Mouse (Mus musculus) c-Kit-positive CD71-positive TER-119-positive erythroid progenitor cells, embryonic 14.5 days (primary cell): ENCODE data around the gene Gramd1b.

ENCODE experiments used
- DNase-seq: peaks from one replicate; pipeline ENCODE4 v3.0.0-alpha.2; 2013; ENCODE audit warnings: low spot score

The Gramd1b gene

DNA sequence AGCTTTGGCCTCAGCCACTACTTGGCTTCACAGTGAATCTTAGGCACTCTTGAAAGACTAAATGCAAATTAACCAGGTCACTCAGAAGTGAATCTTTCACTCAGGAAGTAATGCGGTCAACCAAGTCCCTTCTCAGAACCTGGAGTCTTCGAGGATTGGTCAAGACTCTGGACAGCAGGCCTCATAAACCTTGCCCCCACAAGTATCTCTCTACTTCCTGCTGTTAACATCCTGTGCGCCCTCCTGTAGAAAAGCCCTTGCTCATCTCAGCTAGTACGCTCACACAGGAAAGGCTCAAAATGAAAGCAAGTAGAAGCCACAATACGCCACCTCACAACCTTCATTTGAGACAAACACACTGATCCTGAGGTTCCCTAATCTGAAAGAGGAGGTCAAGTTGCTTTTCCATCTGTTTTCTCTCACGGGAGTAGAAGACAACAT, 107.7 kb downstream of the Gramd1b start:
- DNase-seq, result no peak

DNA sequence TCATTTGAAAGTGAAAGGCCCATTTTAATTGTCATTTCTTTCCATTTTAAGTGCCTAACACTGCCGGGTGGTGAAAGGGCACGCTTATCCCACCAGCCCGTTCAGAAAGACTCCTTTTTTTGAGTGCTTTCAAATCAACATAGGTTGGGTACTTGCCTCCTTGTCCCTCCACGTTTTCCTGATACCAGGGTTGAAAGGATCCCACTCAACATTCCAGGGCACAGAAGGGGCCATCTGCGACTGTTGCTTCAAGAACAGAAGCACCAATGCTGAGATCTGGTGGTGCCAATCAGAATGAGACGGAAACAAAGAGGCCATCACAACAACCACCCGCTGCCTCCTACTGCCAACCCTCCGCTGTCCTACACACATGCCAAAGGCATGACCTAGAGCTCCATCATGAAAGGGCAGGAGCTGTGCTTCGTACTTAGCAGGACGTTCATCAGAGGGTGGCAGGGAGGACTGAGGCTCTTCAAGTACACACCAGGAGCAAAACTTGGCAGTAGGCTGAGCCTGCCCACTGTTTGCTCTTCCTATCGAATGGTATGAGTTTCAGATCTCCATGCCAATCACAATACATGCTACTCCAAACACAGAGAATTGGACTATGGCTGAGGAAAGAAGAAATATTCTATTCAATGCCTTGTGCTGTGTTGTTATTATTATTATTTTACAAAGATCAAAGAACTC, 108.7 kb downstream of the Gramd1b start:
- no peak for DNase-seq

DNA sequence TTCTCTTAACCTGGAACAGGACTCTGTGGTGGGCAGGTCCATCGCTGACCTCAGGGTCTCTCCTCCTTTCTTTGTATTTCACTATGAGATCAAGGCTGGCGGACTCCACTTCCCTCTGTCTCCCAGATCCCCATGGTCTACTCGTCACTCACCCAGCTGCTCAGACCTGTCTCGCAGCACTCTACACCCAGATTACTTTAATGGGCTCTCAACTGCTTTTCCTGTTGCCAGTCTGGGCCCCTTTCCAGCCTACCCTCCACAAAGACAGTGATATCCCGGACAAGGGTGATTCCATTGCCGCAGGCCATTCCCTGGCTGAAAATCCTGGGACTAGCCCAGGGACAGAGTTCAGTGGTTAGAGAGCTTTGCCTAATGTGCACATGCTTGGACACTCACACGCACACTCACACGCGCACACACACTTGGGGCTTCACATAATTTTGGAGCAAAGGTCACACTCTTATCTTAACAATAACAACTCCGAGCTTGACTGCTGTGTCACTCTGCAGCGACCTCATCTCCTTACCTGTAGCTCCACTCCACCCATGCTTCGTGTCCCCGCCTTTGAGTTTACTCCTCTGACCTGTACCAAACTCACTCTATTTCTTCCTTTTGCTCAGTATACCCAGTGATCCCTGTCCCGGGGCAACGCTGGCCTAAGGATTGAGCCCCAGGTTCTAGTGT, 110.4 kb downstream of the Gramd1b start:
- no peak for DNase-seq

DNA sequence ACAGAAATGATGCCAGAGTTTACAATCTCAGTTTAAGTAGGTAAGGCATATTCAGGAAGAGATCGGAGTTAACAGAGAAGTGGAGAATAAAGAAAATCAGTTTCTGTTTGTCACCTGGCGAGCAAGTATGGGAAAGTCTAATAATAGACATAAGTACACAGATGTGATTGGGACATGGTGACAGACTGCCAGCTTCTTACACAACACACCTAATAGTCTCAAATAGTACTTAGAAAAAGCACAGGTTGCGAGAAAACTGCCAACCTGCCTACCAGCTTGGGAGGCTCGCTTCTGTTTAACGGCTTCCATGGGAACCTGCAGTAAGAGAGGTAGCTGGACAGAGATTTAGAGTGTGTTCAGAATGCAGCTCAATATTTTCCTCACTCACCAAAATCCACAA, 112.4 kb downstream of the Gramd1b start:
- DNase-seq, result no peak

DNA sequence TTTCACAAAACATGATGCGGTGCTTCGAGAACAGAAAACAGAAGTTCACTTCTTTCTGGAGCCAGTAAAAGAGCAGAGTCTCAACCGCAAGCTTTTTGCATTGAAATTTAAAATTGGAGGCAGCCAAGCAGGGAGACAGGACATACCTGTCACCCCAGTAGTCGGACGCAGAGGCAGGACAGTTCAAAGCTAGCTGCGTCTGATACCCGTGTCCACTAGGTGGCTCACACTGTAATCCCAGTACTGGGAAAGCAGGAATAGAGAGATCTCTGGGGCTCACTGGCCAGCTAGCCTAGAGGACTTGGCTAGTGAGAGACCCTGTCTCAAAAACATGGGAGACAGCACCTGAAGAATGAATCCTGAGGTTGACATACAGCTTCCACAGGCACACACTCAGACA, 115.0 kb downstream of the Gramd1b start:
- DNase-seq, result peak; percentile 11

DNA sequence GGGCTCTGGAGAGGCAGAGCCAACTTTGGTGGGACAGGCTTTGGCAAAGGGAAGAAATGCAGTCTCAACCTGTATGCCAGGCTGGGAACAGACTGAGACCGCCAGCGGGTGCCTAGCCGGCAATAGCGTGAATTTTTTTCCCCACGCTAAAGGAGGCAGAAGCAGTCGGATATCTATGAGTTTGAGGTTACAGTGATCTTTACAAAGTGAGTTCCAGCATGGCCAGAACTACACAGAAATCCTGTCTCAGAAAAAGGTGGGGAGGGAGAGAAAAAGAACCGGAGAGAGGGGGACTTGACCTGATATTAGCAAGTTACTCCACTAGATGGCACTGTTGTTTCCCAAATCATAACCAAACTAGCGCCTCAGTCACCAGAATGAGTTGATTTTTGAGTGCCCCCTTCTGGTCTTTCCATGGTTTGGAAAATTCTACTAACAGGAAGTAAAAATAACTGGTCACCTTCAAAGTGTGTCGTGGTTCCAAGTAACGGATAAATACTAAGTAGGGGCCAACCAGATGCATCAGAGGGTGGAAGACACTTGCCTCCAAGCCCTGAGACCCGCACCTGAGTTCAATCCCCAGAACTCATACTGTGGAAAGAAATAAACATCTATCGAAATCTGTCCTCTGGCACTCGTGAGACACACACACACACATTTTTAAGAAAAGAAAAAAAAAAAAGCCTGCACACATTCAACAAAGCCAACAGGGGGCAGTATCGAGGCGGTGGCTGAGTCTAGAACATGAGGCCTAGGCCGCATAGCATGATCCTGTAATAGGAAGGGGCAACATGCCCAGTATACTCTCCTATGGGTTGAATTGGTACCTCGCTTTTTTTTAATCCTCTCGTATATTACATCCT, 116.0 kb downstream of the Gramd1b start:
- DNase-seq, result peak; percentile 76

DNA sequence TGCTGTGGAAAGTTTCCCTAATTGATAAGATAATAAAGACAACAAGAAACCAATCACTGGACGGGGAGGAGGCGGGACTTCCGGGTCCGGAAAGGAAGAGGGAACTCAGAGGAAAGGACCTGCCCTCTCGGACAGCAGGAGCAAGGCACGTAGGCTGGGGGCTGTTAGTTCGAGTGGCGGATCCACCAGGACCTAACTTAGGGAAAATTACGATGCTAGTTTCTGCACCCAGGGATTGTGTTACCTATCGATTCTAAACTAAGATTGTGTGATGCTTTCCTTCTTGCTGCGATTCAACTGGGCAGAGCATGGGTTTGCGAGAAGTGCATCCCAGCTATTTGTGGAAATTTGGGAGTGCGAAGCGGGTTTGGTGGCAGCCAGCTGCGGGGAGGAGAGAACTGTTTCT, 116.7 kb downstream of the Gramd1b start:
- DNase-seq, result peak; percentile 58

DNA sequence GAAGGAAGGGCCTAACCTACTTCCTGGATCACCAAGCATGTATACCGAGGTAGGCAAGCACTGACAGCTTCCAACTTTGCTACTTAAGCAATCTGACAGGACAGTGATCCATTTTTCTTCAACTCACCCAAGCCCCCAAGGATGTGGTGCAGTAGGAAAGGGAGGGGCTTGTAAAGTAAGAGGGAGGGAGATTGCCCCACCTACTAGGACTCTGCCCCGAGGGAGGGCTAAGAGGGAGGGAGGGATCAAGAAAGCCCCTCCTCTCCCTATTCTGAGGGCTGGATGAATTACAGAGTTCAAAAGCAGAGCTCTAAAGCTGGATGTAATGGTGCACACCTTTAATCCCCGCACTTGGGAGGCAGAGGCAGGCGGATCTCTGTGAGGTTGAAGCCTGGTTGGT, 117.6 kb downstream of the Gramd1b start:
- DNase-seq, result no peak

DNA sequence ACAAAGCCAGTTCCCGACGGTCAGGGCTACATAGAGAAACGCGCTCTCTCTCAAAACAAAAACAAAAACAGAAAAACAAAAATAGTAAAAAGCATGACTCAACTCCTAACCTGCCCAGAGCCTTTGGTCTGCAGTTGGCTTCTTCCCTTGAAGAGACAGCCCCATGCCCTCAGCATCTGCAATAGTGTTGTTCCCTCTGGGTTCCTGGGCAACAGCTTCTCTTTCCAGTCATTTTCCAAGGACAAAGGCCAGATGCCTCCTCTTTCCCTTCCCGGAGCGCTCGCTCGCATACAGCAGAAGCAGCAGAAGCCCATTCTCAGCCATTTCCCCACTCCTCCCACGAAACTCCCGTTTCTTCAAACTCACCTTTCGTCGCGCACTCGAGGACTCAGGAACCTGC, 118.3 kb downstream of the Gramd1b start:
- DNase-seq, result no peak

DNA sequence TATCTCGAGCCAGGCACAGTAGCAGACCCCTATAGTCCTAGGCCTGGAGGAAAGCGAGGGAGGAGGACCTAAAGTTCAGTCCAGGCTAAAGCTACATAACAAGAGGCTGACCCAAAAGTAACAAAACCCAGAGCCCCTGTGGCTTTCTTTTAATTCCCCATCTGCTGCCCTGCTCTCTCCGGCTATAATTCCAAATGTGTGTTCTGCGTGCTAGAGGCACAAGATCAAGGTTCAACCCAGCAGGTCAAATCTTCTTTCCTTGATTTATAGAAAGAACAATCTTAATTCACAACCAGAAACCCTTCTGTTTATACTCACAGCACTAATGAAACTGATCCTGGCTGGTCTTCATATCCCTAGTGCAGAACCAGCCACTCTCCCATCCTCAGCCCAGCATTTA, 118.9 kb downstream of the Gramd1b start:
- DNase-seq, result no peak

DNA sequence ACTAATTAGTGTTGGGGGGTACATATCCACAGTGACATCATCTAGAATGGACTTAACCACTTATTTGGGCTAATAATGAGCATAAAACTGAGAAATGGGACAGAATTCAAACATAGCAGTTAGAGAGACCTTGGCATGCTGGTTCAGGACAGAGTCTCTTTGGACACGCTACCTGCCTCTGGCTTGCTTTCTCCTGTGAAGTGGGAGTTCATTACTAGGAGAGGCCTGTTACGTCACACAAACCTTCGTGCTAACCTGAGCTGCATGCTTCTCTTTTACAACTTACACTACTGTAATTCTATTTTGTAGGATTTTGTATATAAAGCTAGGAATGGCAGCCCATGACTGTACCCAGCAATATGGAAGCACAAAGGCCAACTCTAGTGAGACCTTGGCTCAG, 120.3 kb downstream of the Gramd1b start:
- DNase-seq, result no peak

DNA sequence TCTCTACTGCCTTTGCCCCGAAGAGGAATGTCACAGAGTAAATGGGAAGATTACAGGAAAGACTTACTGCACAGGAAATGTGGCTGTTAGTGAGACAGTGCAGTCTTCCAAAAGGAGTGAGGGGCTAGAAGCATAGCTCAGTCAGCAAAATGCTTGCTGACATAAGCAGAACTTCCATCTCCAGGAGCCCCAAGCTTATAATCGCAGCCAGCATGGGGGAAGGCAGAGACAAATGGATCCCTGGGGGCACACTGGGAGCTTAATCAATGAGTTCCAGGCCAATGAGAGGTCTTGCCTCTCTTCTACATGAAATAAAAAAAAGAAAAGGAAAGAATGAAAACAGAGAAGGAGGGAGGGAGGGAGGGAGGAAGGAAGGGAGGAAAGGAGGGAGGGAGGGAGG, 122.1 kb downstream of the Gramd1b start:
- DNase-seq, result no peak

DNA sequence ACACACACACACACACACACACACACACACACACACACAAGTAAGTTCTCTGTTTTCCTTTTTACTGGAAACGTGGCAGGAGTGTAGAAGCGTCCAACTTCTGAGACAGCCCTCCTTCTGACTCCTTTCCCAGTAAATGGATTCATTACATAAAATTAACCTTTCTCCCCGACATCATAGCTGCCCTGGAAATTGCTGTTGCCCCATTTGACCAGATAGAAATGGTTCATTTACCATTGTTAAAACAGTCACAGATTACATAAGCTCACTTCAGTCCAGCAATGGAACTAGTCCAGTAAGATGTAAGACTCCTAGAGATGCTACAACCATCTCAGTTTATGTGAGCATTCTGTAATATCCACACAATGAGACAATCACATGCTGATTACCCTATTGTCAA, 122.8 kb downstream of the Gramd1b start:
- no peak for DNase-seq

DNA sequence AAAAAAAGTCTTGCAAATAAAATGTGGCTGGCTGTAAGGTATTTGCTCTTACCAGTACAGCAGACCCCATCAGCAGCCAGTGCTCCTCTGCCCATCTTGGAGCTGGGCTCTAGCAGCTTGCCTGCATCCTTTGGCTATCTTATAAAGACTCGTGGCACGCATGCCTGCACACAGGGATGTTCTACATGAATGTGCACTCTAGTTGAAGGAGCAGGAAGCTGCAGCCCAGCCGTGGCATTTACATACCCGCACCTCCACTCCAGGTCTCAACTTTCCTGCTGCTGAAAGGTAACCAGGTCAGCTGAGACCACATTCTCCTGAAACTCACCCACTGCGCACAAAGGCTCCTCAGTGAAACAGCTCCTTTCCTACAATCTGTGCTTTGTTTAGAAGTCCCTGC, 123.3 kb downstream of the Gramd1b start:
- DNase-seq, result no peak

DNA sequence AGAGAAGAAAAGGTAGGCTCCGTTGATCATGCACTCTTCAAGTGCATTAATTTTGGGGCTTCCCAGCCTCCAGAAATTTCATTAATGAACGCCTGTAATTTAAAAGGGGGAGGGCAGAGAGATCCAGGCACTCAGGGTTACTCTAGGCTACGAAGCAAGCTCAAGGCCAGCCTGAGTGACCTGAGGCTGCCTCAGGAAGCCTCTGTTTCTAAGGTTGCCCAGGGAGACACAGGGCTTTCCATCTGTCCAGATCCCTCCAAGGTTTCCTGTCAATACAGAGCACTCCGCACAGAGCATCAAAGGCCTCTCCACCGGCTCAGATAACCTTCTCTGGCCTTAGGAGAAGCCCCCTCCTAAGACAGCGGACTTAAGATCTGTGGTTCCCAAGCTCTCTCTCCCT, 125.4 kb downstream of the Gramd1b start:
- no peak for DNase-seq

DNA sequence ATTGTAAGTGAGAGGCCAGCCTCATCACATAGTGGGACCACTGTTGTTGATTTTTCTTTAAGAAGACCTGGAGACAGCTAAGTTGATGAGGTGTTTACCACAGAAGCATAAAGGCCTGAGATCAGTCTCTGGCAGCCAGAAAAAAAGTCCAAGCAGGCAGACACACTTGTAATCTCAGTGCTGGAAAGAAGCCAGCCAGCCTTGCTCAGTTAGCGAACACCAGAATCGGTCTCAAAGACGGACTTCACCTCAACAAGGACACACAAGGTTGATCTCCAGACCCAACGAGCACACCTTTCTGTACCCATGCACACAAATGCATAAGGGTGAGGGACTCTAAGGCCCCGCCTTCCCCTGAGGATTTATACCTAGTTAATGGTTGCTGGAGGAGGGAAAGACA, 125.9 kb downstream of the Gramd1b start:
- DNase-seq, result no peak

DNA sequence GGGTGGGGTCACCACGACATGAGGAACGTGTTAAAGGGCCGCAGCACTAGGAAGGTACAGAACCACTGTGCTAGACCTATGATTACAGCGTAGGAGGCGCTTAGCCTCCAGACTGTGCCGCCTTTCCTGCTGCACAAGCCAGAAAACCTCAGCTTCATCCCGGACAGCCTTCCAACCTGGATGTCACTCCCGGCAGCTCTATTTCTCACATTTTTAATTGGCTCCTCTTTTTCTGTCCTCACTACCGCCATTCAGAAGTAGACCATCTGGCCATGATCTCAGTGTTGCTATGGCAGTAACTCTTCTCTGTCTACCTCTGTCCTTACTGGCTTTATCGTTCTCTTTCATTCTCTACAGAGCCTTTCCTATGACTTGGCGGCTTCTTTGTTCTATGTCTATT, 126.5 kb downstream of the Gramd1b start:
- no peak for DNase-seq

DNA sequence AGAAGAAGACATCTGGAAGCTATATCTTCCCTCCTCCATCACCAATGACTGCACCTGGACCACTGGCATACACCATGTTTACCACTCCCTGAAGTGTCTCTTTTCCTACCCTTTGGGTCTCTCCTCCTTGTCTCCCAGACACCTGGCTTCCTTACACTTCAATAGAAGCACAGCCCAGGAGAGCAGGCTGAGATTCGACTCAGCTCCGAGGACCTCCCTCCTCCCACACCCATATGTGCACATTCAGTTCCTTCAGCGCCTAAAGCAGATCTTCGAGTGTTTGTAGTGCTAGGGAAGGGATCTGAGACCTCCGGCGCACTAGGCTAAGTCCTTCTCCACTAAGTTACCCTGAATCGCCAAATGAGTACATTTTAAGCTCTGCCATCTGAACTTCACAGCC, 127.4 kb downstream of the Gramd1b start:
- DNase-seq, result no peak

DNA sequence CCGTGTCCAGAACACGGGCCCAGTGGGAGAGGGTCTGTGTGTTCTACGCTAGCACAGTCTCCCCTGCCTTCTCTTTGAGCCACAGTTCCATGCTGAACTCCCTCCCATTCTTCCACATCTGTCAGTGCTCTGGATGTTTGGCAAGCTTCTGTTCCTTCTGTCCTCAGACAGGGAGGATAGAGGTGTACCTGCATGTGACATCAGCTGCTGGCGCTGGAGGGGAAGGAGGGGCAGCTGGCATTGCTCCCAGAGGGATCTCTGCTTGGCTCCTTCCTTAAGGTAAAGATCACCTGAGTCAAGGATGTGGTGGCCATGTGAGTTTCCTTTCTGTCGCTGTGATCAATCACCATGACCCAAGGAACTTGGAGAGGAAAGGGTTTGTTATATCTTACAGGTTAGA, 129.4 kb downstream of the Gramd1b start:
- no peak for DNase-seq

DNA sequence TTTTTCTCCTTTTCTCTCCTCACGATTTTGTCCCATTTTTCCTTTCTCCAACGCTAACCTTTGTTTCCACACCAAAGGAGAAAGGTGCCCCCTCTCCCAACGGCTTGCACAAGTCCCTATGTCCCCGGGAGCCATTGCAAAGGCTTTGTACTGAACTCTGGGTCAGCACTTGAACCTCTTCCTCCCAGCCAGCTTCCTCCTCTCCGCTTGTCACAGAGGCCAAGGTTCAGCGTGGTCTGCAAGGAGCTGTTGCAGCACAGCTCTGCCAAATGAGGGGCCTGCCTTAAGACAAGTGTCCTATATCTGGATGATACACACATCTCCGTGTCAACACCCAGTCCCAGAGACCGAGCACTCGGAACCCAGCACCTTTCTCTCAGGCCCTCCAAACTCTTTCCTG, 130.3 kb downstream of the Gramd1b start:
- DNase-seq, result no peak

DNA sequence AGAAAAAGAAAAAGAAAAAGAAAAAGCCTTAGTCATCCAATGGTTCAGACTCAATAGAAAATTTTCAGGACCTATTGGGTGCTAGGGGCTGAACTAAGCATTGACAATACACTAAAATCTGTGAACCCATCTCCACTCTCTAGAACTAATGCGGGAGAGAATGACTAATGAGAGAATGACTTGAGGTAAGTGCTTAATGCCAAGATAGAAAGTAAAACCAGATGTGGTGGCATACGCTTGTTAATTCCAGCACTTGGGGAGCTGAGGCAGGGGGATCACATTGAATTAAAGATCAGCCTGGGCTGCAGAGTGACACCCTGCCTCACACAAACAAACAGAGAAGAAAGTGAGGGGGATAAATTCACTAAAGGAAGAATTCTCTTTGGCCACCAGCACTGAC, 131.0 kb downstream of the Gramd1b start:
- DNase-seq, result no peak

DNA sequence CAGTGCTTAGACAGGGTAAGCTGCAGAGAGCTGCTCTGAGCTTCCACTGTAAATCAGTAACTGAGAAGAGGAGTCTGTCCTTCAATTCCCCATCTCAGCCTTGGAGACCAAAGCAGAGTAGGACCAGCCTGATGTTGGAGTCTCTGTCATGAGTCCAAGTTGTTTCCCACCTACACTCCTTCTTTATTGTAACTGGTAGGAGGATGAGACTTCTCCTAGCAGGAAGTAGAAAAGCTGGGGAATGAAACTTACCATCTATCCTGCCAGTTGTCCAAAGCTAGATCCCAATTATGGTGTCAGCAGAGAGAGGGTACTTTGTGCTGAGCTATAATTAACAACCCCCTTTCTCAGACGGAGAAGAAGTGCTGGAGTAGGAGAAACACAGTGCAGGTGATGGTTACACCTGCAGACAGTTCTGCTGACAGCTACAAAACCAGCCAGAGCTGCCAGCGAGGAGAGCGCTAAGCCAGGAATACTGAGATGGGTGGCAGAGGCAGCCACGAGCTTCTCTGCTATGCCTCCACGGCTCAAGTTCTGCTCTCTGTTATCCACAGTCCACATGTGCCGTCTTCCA, 131.7 kb downstream of the Gramd1b start:
- no peak for DNase-seq
